In the genomic region with DNA sequence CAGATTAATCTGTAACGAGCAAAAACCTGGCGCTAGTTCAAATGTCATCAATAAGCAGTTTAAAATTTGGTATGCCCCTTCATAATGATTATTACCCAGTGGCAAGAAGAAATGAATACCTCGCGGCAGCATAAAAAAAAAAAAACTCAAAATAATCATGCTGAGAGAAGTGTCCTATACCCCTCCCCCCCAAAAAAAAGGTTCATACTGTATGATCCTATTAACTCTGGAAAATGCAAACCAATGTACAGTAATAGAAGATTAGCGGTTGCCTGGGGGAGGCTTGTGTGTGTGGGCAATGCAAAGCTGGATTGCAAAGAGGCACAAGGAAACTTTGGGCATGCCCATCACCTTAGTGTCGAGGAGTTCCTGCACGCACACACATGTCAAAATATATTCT, we compare ENCODE assay signal across 8 mouse cellular contexts. TPM values are rescaled to one million over a fixed set of nuclear protein-coding genes. Genes with fewer than 3 reads are reported as not detected.
DNase-seq lines count a peak whose midpoint lies in the region; ATAC-seq and TF ChIP-seq lines count a peak whose summit lies in the region.
"Had no signal": no experiment of that assay in that cellular context is flagged by ENCODE, and none has a peak within 500 bp of the region (broad histone marks: within the 10 kb centered on the region; RNA-seq: fewer than 3 reads in every experiment).

Gene Scn8a, plus strand, starts transcription at position 301 of the 400 bp plus-strand sequence.

- intact Hi-C loops in left cerebral cortex, postnatal 25 days (cut with DNase I): no loop called here

- peak within 1 kb of the TSS; percentile 93 for H3K4me2 ChIP-seq in lung, embryonic 16.5 days (ENCODE audit: low read depth, low read length)
- H3K4me2 ChIP-seq in forebrain, embryonic 15.5 days (replicated peaks): peak within 1 kb of the TSS; percentile 61

- peaks cover 43% of the 10 kb centered on the region for H3K27me3 ChIP-seq in lung, embryonic 16.5 days (ENCODE audit: control insufficient read depth, insufficient read depth, low read depth, low read length)
- peaks cover 4% of the 10 kb centered on the region; the same call in 1 of the 2 replicates for H3K27me3 ChIP-seq in forebrain, embryonic 15.5 days
- H3K27me3 ChIP-seq in small intestine, adult 2 months (ENCODE audit: control insufficient read depth, insufficient read depth, low read length): peaks cover 31% of the 10 kb centered on the region

- H3K9ac ChIP-seq in lung, embryonic 16.5 days (ENCODE audit: low read length): no peak within 1 kb of the TSS
- peak within 1 kb of the TSS; percentile 55 for H3K9ac ChIP-seq in forebrain, embryonic 15.5 days (replicated peaks)

- no peak within 1 kb of the TSS for H3K27ac ChIP-seq in lung, embryonic 16.5 days (ENCODE audit: low read length)
- peak within 1 kb of the TSS; percentile 77 for H3K27ac ChIP-seq in forebrain, embryonic 15.5 days (replicated peaks)
- no peak within 1 kb of the TSS for H3K27ac ChIP-seq in small intestine, adult 2 months (ENCODE audit: insufficient read depth, low read depth, low read length)

- 64% methylated on average over 7 of the region's 7 CpGs for WGBS in lung, embryonic 16.5 days
- WGBS in forebrain, embryonic 15.5 days: 65% methylated on average over 7 of the region's 7 CpGs
- 50% methylated on average over 7 of the region's 7 CpGs for whole genome bisulfite sequencing in small intestine, adult 2 months

- H3K9me3 ChIP-seq in lung, embryonic 16.5 days (ENCODE audit: control insufficient read depth, low read length): peaks cover 4% of the 10 kb centered on the region
- no peaks in the 10 kb centered on the region for H3K9me3 ChIP-seq in forebrain, embryonic 15.5 days

- no peak for DNase-seq in lung, postnatal 4 days
- no peak for DNase-seq in left cerebral cortex, postnatal 25 days (ENCODE audit: low spot score in 2 of 2)
- DNase-seq in gastrocnemius, adult 8-10 months (ENCODE audit: low spot score in 2 of 2): no peak
- no peak for DNase-seq in urinary bladder, postnatal 14 days (ENCODE audit: low spot score)

- TF ChIP-seq CTCF in small intestine, adult 2 months (IDR thresholded peaks at IDR 0.05; ENCODE audit: extremely low read depth, insufficient read length, insufficient replicate concordance, low read depth, low read length): no peak

- no peaks in the 10 kb centered on the region for H3K36me3 ChIP-seq in lung, embryonic 16.5 days (ENCODE audit: control insufficient read depth, insufficient read depth, low read length)
- H3K36me3 ChIP-seq in forebrain, embryonic 15.5 days: no peaks in the 10 kb centered on the region
- no peaks in the 10 kb centered on the region for H3K36me3 ChIP-seq in small intestine, adult 2 months (ENCODE audit: control insufficient read depth, insufficient read depth, low read length)

- no peak for ATAC-seq in lung, embryonic 16.5 days (ENCODE audit: low read depth)
- ATAC-seq in forebrain, embryonic 15.5 days (replicated peaks): no peak

- peaks cover 7% of the 10 kb centered on the region for H3K4me1 ChIP-seq in lung, embryonic 16.5 days (replicated peaks; ENCODE audit: control insufficient read depth, insufficient read depth, low read length)
- peaks cover 28% of the 10 kb centered on the region for H3K4me1 ChIP-seq in forebrain, embryonic 15.5 days
- peaks cover 4% of the 10 kb centered on the region for H3K4me1 ChIP-seq in small intestine, adult 2 months (ENCODE audit: control insufficient read depth, insufficient read depth, insufficient read length, low read length)

- no peak for TF ChIP-seq POLR2A in small intestine, adult 2 months (IDR thresholded peaks at IDR 0.05; ENCODE audit: low read depth, low read length)

- H3K4me3 ChIP-seq in lung, embryonic 16.5 days (ENCODE audit: low read length): peak within 1 kb of the TSS; percentile 67
- H3K4me3 ChIP-seq in forebrain, embryonic 15.5 days: peak within 1 kb of the TSS; percentile 89
- peak within 1 kb of the TSS; percentile 27 for H3K4me3 ChIP-seq in small intestine, adult 2 months (ENCODE audit: low read depth, low read length)
- H3K4me3 ChIP-seq: myocyte had no signal

RNA-seq across cellular contexts. Expression of gene Scn8a, which starts in this region (rescaled TPM):
- 0.98 and 1.4 TPM in 2 replicates for polyA plus RNA-seq in lung, embryonic 16.5 days (2015; fragmentation: Nextera tagmentation; extraction: Ambion mirVana)
- 20.3 and 20.4 TPM in 2 replicates for polyA plus RNA-seq in forebrain, embryonic 15.5 days (2015; fragmentation: Nextera tagmentation; extraction: Ambion mirVana)
- 100 to 1,000 TPM; 212 to 242 TPM for total RNA-seq in left cerebral cortex, postnatal 25 days (2021)
- 0.06 and 1.5 TPM in 2 replicates for polyA plus RNA-seq in small intestine, adult 2 months (2012; rRNA removed)
- under 1 TPM in 3 of 4 experiments, not detected in 1; 0.12 to 0.22 (median 0.20) TPM for total RNA-seq in gastrocnemius, adult 8-10 months (2022)
- polyA plus RNA-seq: myocyte had no signal

Comparison
In these comparisons a context has a peak if more than half of its experiments do, and no peak if none do; other contexts are left out.
1. RNA of gene Scn8a (total RNA-seq): 212 to 242 TPM in left cerebral cortex, postnatal 25 days; 0.12 to 0.22 TPM in gastrocnemius, adult 8-10 months; every median in the first group is over 100 times any median in the second.
2. H3K4me3 ChIP-seq: peak in every context shown above with its lines; median percentile 89 in forebrain, embryonic 15.5 days; 67 in lung, embryonic 16.5 days; 27 in small intestine, adult 2 months.